Mouse (Mus musculus) megakaryocyte progenitor cell, adult 5-6 weeks (primary cell): ENCODE measurements around the gene Parvb. TPM values are rescaled to one million over a fixed set of nuclear protein-coding genes. Genes with fewer than 3 reads are reported as not detected.

Source experiments
- ATAC-seq: replicated peaks from 2 replicates; pipeline ENCODE4 v1.8.0; 2016; ENCODE audit warnings: mild to moderate bottlenecking, moderate TSS enrichment, inconsistent platforms; ENCODE audit not compliant: poor library complexity
- total RNA-seq, 2 experiments: library from RNA; stranded (forward) in 1 of 2; stranded (reverse) in 1 of 2; fragments of 157-497, 149-512 nt in 1 of 2; fragments of 200-1000 nt in 1 of 2; gene quantifications; 2 replicates each; pipeline versions ENCODE4 v1.2.3 to v1.2.4; 2015 to 2017

The Parvb gene
- total RNA-seq, 2 experiments from 2014 or later, result 0.33 to 4.6 TPM

GRCm38 (mm10) chr15:84285453-84285852, 53.6 kb downstream of the Parvb start:
- no peak for ATAC-seq

GRCm38 (mm10) chr15:84288953-84289352, 57.1 kb downstream of the Parvb start:
- ATAC-seq, result peak; percentile 51; the same call in 1 of the 2 replicates

- ATAC-seq, result no peak
Observed at GRCm38 (mm10) chr15:84291097-84291496, 59.3 kb downstream of the Parvb start.

- ATAC-seq, result peak; percentile 53
Observed at GRCm38 (mm10) chr15:84293590-84293989, 61.7 kb downstream of the Parvb start.

- no peak for ATAC-seq
Observed at GRCm38 (mm10) chr15:84294391-84294790, 62.5 kb downstream of the Parvb start.

- no peak for ATAC-seq
Observed at GRCm38 (mm10) chr15:84295225-84295624, 63.4 kb downstream of the Parvb start.

- ATAC-seq, result no peak
Observed at GRCm38 (mm10) chr15:84297454-84297853, 65.6 kb downstream of the Parvb start.

- ATAC-seq, result peak; percentile 61
Observed at GRCm38 (mm10) chr15:84298804-84299370, 67.0 kb downstream of the Parvb start.

GRCm38 (mm10) chr15:84299662-84300333, 68.0 kb downstream of the Parvb start:
- no peak for ATAC-seq

GRCm38 (mm10) chr15:84300591-84300990, 68.7 kb downstream of the Parvb start:
- ATAC-seq, result no peak

- no peak for ATAC-seq
Observed at GRCm38 (mm10) chr15:84301026-84301425, 69.2 kb downstream of the Parvb start.

GRCm38 (mm10) chr15:84301641-84302420, 70.0 kb downstream of the Parvb start:
- no peak for ATAC-seq

- ATAC-seq, result no peak
Observed at GRCm38 (mm10) chr15:84303264-84303663, 71.4 kb downstream of the Parvb start.

GRCm38 (mm10) chr15:84305333-84305732, 73.5 kb downstream of the Parvb start:
- no peak for ATAC-seq

- ATAC-seq, result no peak
Observed at GRCm38 (mm10) chr15:84310271-84310670, 78.4 kb downstream of the Parvb start.

- ATAC-seq, result peak; percentile 51
Observed at GRCm38 (mm10) chr15:84311295-84312085, 79.6 kb downstream of the Parvb start.

- ATAC-seq, result no peak; the same call in 1 of the 2 replicates
Observed at GRCm38 (mm10) chr15:84312878-84313565, 81.2 kb downstream of the Parvb start.

GRCm38 (mm10) chr15:84313566-84313878, 81.7 kb downstream of the Parvb start:
- peak; percentile 49 for ATAC-seq

- no peak for ATAC-seq
Observed at GRCm38 (mm10) chr15:84314420-84315080, 82.7 kb downstream of the Parvb start.
